In the genomic region with DNA sequence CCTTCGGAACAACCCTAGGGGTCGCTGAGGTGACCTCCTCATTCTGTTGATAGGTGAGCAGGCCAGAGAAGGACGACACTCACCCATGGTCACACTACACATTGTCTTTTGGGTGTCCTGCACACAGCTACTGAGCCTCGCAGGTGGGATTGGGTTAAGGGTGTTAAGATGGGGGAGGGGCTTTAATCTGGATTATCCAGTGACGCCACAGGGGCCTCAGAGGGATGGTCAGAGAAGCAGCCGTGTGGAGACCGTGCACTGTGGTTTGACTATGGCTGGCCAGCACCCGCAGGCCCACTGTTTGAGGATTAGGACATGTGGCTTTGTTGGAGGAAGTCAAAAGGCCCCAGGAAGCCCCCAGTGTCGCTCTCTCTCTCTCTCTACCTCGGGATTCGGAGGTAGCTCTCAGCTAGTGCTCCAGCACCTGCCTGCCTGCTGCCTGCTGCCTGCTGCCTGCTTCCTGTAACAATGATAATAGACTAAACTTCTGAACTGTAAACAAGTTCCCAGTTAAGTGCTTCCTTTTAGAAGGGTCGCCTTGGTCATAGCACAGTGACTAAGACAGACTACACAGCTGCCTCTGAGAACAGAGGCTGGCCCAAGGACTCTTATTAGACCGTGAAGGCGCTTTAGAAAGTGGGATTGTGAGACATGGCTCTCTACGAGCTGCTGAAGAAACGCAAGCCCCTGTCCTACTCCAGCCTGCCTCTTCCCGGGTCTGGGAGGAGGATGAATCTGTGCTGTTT, we compare ENCODE assay signal across 10 mouse cellular contexts. TPM values are rescaled to one million over a fixed set of nuclear protein-coding genes. Genes with fewer than 3 reads are reported as not detected.
A peak's percentile ranks its signal among the peaks of the same experiment; 100 is the strongest.
DNase-seq lines count a peak whose midpoint lies in the region; ATAC-seq and TF ChIP-seq lines count a peak whose summit lies in the region.
"Had no signal": no experiment of that assay in that cellular context is flagged by ENCODE, and none has a peak within 500 bp of the region (broad histone marks: within the 10 kb centered on the region; RNA-seq: fewer than 3 reads in every experiment).

No protein-coding gene starts in this region.

- no peak overlapping the region for H3K9ac ChIP-seq in heart, embryonic 15.5 days
- 0 out of 2 replicates have a peak overlapping the region, but pooled peaks have one; percentile 10 for H3K9ac ChIP-seq in neural tube, embryonic 11.5 days (ENCODE audit: low read length)
- no peak overlapping the region for H3K9ac ChIP-seq in liver, embryonic 14.5 days (replicated peaks)
- H3K9ac ChIP-seq: embryonic facial prominence, embryonic 12.5 days had no signal

- no peak overlapping the region for H3K4me2 ChIP-seq in heart, embryonic 15.5 days
- no peak overlapping the region for H3K4me2 ChIP-seq in neural tube, embryonic 11.5 days (ENCODE audit: low read depth)
- no peak overlapping the region for H3K4me2 ChIP-seq in liver, embryonic 14.5 days (ENCODE audit: low read depth)
- H3K4me2 ChIP-seq: embryonic facial prominence, embryonic 12.5 days had no signal

- H3K9me3 ChIP-seq in heart, embryonic 15.5 days (replicated peaks): no peaks in the 10 kb centered on the region
- H3K9me3 ChIP-seq in neural tube, embryonic 11.5 days (ENCODE audit: control insufficient read depth, low read length): no peaks in the 10 kb centered on the region
- H3K9me3 ChIP-seq in liver, embryonic 14.5 days (ENCODE audit: control insufficient read depth, low read length): no peaks in the 10 kb centered on the region
- H3K9me3 ChIP-seq: embryonic facial prominence, embryonic 12.5 days had no signal

- TF ChIP-seq EP300 in liver, embryonic 14.5 days (IDR thresholded peaks at IDR 0.05; ENCODE audit: low read depth): no peak

- H3K36me3 ChIP-seq in heart, embryonic 15.5 days: peaks cover 4% of the 10 kb centered on the region; the same call in 1 of the 2 replicates
- no peaks in the 10 kb centered on the region for H3K36me3 ChIP-seq in neural tube, embryonic 11.5 days (ENCODE audit: control insufficient read depth, insufficient read depth, low read length)
- H3K36me3 ChIP-seq in liver, embryonic 14.5 days (replicated peaks; ENCODE audit: control insufficient read depth, insufficient read depth, low read depth): peaks cover 18% of the 10 kb centered on the region

- no peak for DNase-seq in heart, adult 9 months (ENCODE audit: low spot score in 2 of 2)
- DNase-seq in neural tube, embryonic 11.5 days (ENCODE audit: low spot score): no peak
- no peak for DNase-seq in neural tube, embryonic 10.5 days (ENCODE audit: extremely low spot score, low spot score)
- DNase-seq in liver, embryonic 14.5 days (ENCODE audit: low read depth in 3 of 3, low spot score in 3 of 3): no peak
- DNase-seq in thymus, postnatal 14 days: peak; percentile 67
- no peak for DNase-seq in ovary, postnatal 36 days (ENCODE audit: low spot score)
- no peak for DNase-seq in layer of hippocampus, postnatal 10 days (ENCODE audit: low spot score in 2 of 2)
- DNase-seq: heart, postnatal 14 days had no signal

- TF ChIP-seq CTCF in liver, embryonic 14.5 days (IDR thresholded peaks at IDR 0.05; ENCODE audit: low read depth): no peak

- ATAC-seq in heart, embryonic 15.5 days (replicated peaks; ENCODE audit: insufficient number of reproducible peaks, insufficient read depth, low FRiP score, low read depth): no peak
- no peak for ATAC-seq in neural tube, embryonic 11.5 days (ENCODE audit: insufficient read depth, low FRiP score, low TSS enrichment)
- no peak for ATAC-seq in liver, embryonic 14.5 days (ENCODE audit: insufficient read depth)

- peaks cover 51% of the 10 kb centered on the region for H3K4me1 ChIP-seq in heart, embryonic 15.5 days (replicated peaks)
- peaks cover 4% of the 10 kb centered on the region for H3K4me1 ChIP-seq in neural tube, embryonic 11.5 days (ENCODE audit: control insufficient read depth, insufficient read depth, low read length)
- H3K4me1 ChIP-seq in liver, embryonic 14.5 days (replicated peaks; ENCODE audit: control insufficient read depth in 2 of 2, insufficient read depth in 2 of 2, low read length in 1 of 2): peaks cover 34 to 55% of the 10 kb centered on the region in 2 experiments

- H3K4me3 ChIP-seq in heart, embryonic 15.5 days: no peak overlapping the region
- no peak overlapping the region for H3K4me3 ChIP-seq in neural tube, embryonic 11.5 days (ENCODE audit: low read depth, low read length)
- H3K4me3 ChIP-seq in liver, embryonic 14.5 days (ENCODE audit: insufficient read depth in 1 of 2, low read depth in 2 of 2, low read length in 2 of 2): no peak overlapping the region
- H3K4me3 ChIP-seq: embryonic facial prominence, embryonic 12.5 days had no signal

- peak overlapping the region; percentile 17; the same call in 1 of the 2 replicates for H3K27ac ChIP-seq in heart, embryonic 15.5 days
- 0 out of 2 replicates have a peak overlapping the region, but pooled peaks have one; percentile 20 for H3K27ac ChIP-seq in neural tube, embryonic 11.5 days (ENCODE audit: low read depth, low read length)
- H3K27ac ChIP-seq in liver, embryonic 14.5 days: peak overlapping the region; percentile 23
- H3K27ac ChIP-seq: embryonic facial prominence, embryonic 12.5 days had no signal

- H3K27me3 ChIP-seq in heart, embryonic 15.5 days: no peaks in the 10 kb centered on the region
- H3K27me3 ChIP-seq in neural tube, embryonic 11.5 days (ENCODE audit: control insufficient read depth, insufficient read depth, low read length): no peaks in the 10 kb centered on the region
- no peaks in the 10 kb centered on the region for H3K27me3 ChIP-seq in liver, embryonic 14.5 days (ENCODE audit: control insufficient read depth, insufficient read depth, low read length)

- WGBS in heart, embryonic 15.5 days: 46% methylated on average over 17 of the region's 17 CpGs
- 52% methylated on average over 17 of the region's 17 CpGs for WGBS in neural tube, embryonic 11.5 days
- WGBS in liver, embryonic 14.5 days (ENCODE audit: insufficient replicate concordance): 33% methylated on average over 17 of the region's 17 CpGs

RNA-seq across cellular contexts. Expression of a gene that starts 14.1 kb away (rescaled TPM):
- 11.6 and 16.0 TPM in 2 replicates for polyA plus RNA-seq in heart, embryonic 15.5 days (2015; fragmentation: Nextera tagmentation; extraction: Ambion mirVana)
- polyA plus RNA-seq in neural tube, embryonic 11.5 days (2014; fragmentation: Nextera tagmentation; extraction: Ambion mirVana): 7.4 and 9.1 TPM in 2 replicates
- polyA plus RNA-seq in liver, embryonic 14.5 days (2012; rRNA removed): 7.0 and 9.1 TPM in 2 replicates
- 13.4 and 19.2 TPM in 2 replicates for polyA plus RNA-seq in liver, embryonic 14.5 days (2014; fragmentation: Nextera tagmentation; extraction: Ambion mirVana)
- 1 to 10 TPM; 2.7 to 3.2 TPM for total RNA-seq in layer of hippocampus, postnatal 10 days (2021)

RNA-seq across cellular contexts. Expression of a gene that starts 49.6 kb away (rescaled TPM):
- polyA plus RNA-seq in heart, embryonic 15.5 days (2015; fragmentation: Nextera tagmentation; extraction: Ambion mirVana): 5.1 and 6.6 TPM in 2 replicates
- 4.8 and 5.2 TPM in 2 replicates for polyA plus RNA-seq in neural tube, embryonic 11.5 days (2014; fragmentation: Nextera tagmentation; extraction: Ambion mirVana)
- polyA plus RNA-seq in liver, embryonic 14.5 days (2012; rRNA removed): 1.6 and 1.9 TPM in 2 replicates
- 1.00 and 1.2 TPM in 2 replicates for polyA plus RNA-seq in liver, embryonic 14.5 days (2014; fragmentation: Nextera tagmentation; extraction: Ambion mirVana)
- 10 to 100 TPM; 14.2 to 16.3 TPM for total RNA-seq in layer of hippocampus, postnatal 10 days (2021)
